Mouse (Mus musculus) hindbrain, embryonic 16.5 days (tissue): Measurements from ENCODE around the gene Mup6. TPM values are rescaled to one million over a fixed set of nuclear protein-coding genes. Genes with fewer than 3 reads are reported as not detected.
"Not testable (repeated sequence)": the region's sequence is repeated elsewhere in the genome, so short reads cannot be mapped to it uniquely, and the experiment has no call there.

Experiments used
- ATAC-seq: fragments of 200-750 bp; cut with Nextera tagmentation; 2 replicates; pipeline ENCODE4 v1.8.0; 2017; ENCODE audit warnings: moderate TSS enrichment, moderate library complexity
- H3K27ac ChIP-seq: fragments of 300-500 bp; sonication (generic); 2 replicates; pipeline ENCODE4 v1.5.1; 2014; ENCODE audit warnings: low read depth, mild to moderate bottlenecking, control low read depth, low read length, moderate library complexity
- H3K27me3 ChIP-seq: fragments of 300-500 bp; sonication (generic); replicated peaks from 2 replicates; pipeline ENCODE4 v1.6.1; 2014; ENCODE audit warnings: low read length; ENCODE audit not compliant: control insufficient read depth, insufficient read depth
- H3K36me3 ChIP-seq: fragments of 300-500 bp; sonication (generic); 2 replicates; pipeline ENCODE4 v1.6.1; 2014; ENCODE audit warnings: mild to moderate bottlenecking, low read length, moderate library complexity, mixed read lengths; ENCODE audit not compliant: control insufficient read depth, insufficient read depth
- H3K4me1 ChIP-seq: fragments of 300-500 bp; sonication (generic); 2 replicates; pipeline ENCODE4 v1.6.1; 2014; ENCODE audit warnings: low read depth, low read length; ENCODE audit not compliant: control insufficient read depth, insufficient read depth
- H3K4me2 ChIP-seq: fragments of 300-500 bp; sonication (generic); 2 replicates; pipeline ENCODE4 v1.6.1; 2014; ENCODE audit warnings: mild to moderate bottlenecking, low read length, control low read depth, moderate library complexity
- H3K4me3 ChIP-seq: fragments of 300-500 bp; sonication (generic); 2 replicates; pipeline ENCODE4 v1.5.1; 2014; ENCODE audit warnings: mild to moderate bottlenecking, low read length, control low read depth, moderate library complexity
- H3K9ac ChIP-seq: fragments of 300-500 bp; sonication (generic); 2 replicates; pipeline ENCODE4 v1.6.1; 2014; ENCODE audit warnings: low read depth, mild to moderate bottlenecking, control low read depth, low read length, moderate library complexity
- H3K9me3 ChIP-seq: fragments of 300-500 bp; sonication (generic); 2 replicates; pipeline ENCODE4 v1.6.1; 2014; ENCODE audit warnings: mild to moderate bottlenecking, low read length, moderate library complexity; ENCODE audit not compliant: control insufficient read depth
- WGBS: fragments of 180-500 bp; shearing (Covaris S2); extraction: QIAGEN DNeasy Blood & Tissue Kit; methylation state at CpG from one replicate; pipeline ENCODE4 v1.1.7; 2014; 5-methylcytosine and 5-hydroxymethylcytosine counted together
- polyA plus RNA-seq: library from polyadenylated mRNA; unstranded; fragments of >200 nt; fragmentation: Nextera tagmentation; extraction: Ambion mirVana; gene quantifications from 2 replicates; pipeline ENCODE4 v1.2.1, GENCODE M21; 2015

The Mup6 gene
- polyA plus RNA-seq, 1 experiment from 2014 or later, result 0.26 TPM

DNA sequence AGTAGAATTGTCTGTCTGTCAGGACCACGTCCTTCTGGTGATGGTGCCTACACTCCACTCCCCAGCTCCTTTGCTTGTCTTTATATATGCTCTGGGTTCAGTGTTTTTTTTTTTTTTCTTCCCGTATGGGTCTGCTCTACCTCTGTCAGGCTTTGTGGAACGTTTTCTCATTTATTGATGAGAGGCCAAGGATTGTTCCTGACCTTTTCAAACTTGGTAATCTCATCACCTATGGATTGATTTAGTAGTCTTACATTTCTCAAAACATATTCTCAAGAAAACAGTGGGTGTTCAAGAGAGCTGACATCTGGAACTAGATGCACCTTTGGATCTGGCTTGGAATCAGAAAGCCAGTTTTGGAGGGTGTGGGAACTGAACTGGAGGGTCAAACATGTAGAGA lies 3.5 kb upstream of the Mup6 start, which contains the start of gene Mup4:
Gene Mup4 (minus strand): TSS at position 101 of the 400 bp plus-strand sequence.
- whole genome bisulfite sequencing, result 84% methylated on average over 3 of the region's 3 CpGs
- Histone ChIP-seq H3K4me1 (no peaks in the 10 kb centered on the region), H3K27ac (no peak within 1 kb of the TSS), H3K9ac (no peak within 1 kb of the TSS), H3K27me3 (no peaks in the 10 kb centered on the region), H3K4me3 (no peak within 1 kb of the TSS), H3K9me3 (no peaks in the 10 kb centered on the region), H3K36me3 (no peaks in the 10 kb centered on the region), H3K4me2 (no peak within 1 kb of the TSS)
- no peak for ATAC-seq

DNA sequence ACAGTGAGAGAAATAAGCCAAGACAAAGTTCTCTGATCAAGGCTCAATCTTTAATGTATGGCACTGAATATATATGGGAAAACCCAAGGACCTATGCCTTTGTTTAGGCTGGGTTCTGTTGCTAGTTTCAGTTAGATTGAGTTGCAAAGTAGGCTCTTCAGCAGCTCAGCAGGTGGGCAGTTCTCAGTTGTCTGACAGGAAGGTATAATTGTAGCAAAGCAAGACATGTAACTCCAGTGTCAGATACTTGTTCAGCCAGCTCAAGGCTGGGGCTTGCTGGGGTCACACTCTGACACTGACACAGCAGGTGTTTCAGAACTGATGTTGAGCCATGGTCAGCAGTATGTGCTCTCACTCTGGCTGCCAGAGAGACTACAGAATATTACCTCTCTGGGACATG lies 33.8 kb downstream of the Mup6 start:
- H3K4me2 ChIP-seq, ATAC-seq, H3K4me1 ChIP-seq, H3K36me3 ChIP-seq, H3K4me3 ChIP-seq, H3K9me3 ChIP-seq, H3K27me3 ChIP-seq, H3K9ac ChIP-seq, H3K27ac ChIP-seq: not testable (repeated sequence)

DNA sequence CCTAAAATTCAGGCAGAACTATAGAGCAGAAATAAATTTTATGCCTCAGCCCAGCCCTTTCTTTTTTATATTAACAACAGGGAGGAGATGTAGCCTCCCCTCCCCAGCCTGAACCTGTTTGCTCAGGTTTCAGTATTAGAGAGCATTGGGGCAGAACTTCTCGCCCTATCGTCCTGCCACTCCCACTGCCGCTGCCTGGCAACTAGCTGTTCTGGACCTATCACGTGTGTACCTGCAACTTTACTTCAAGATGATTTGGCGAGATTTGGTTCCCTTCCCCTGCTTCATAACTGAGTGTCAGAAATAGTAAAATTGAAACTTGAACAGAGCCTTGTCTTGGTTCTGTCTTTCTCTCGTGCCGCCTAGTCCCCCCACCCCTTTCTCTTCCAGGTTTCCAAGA lies 56.0 kb downstream of the Mup6 start:
- H3K4me2 ChIP-seq, H3K36me3 ChIP-seq, ATAC-seq, H3K9me3 ChIP-seq, H3K4me1 ChIP-seq, H3K9ac ChIP-seq, H3K27ac ChIP-seq, H3K27me3 ChIP-seq, H3K4me3 ChIP-seq: not testable (repeated sequence)
- 88% methylated on average over 7 of the region's 7 CpGs for WGBS

DNA sequence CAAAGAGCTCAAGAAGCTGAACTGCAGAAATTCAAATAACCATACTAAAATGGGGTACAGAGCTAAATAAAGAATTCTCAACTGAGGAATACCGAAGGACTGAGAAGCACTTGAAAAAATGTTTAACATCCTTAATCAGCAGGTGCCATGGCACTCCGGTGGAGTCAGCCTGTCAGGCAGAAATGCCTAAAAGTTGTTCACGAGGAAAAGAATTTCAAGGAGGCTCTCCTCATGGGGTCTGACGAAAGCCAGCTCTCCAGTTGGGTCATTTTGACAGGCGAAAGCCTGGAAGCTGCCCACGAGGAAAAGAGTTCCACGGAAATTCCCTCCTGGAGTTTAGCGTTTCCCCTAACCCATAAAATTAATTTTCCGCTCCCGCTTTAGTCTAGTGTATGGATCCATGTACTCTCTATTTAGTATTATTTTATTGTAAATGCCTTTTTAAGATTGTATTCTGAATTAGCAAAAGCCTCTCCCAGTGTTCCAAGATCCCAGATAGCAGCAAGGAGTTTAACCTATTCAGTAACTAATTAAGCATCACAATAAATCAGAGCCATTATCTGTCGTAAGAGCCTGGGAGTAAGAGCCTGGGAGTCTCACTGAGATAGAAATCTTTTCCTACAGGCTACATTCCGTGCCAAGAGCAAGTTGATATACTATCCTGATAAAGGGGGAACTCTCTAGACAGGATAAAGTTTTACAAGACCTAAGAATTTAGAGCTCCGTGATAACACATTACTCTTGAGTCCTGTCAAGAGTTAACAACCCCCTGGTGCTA lies 65.4 kb downstream of the Mup6 start:
- not testable (repeated sequence) for H3K4me3 ChIP-seq, H3K9me3 ChIP-seq, H3K27me3 ChIP-seq, H3K27ac ChIP-seq, H3K9ac ChIP-seq, H3K36me3 ChIP-seq, H3K4me2 ChIP-seq, H3K4me1 ChIP-seq, ATAC-seq
- WGBS, result 57% methylated on average over 12 of the region's 13 CpGs

Other genes with a start within 250 kb of the Mup6 start
- gene Inip, start 162.7 kb upstream of the Mup6 start, polyA plus RNA-seq, result 46.7 and 50.7 TPM in 2 replicates
- gene Snx30, start 158.5 kb upstream of the Mup6 start, polyA plus RNA-seq, result 16.5 and 18.8 TPM in 2 replicates
- gene Slc46a2, start 49.2 kb upstream of the Mup6 start, polyA plus RNA-seq, result 0.06 TPM in 1 of 2 replicates, not detected in the other
- gene Mup4, start 3.6 kb upstream of the Mup6 start, polyA plus RNA-seq, result not detected in 2 replicates
- not detected in 2 replicates for gene Mup7, start 106.2 kb downstream of the Mup6 start, polyA plus RNA-seq
- gene Mup2, start 190.0 kb downstream of the Mup6 start, polyA plus RNA-seq, result not detected in 2 replicates